Mouse (Mus musculus): ENCODE data around the gene Tmeff1. TPM values are rescaled to one million over a fixed set of nuclear protein-coding genes. Genes with fewer than 3 reads are reported as not detected.
"Not testable (repeated sequence)": the region's sequence is repeated elsewhere in the genome, so short reads cannot be mapped to it uniquely, and the experiment has no call there.

Tmeff1 gene
- polyA plus RNA-seq, 1 experiment from 2014 or later: 228 TPM

DNA sequence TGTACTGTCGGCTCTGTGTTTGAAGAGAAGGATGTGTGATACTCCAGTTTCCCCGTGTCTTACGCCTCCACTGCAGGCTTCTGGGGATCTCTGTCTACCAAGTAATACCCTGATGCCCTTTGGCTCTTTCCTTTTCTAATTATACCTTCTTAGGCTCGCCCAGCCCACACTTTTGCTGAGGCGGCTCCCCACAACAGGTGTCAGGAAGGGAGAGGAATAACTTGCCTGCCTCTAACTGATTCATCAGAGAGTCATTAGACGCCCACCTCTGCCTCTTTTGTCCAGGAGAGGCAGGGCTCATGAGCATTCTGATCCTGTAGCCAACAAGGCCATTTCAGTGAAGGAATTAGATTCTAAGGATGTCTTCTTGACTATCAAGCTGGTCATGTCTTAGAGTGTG is 82.3 kb downstream of the Tmeff1 start:
- Histone ChIP-seq H3K27me3 (ENCODE audit: control insufficient read depth, insufficient read depth, low read depth, low read length) (no peaks in the 10 kb centered on the region), H3K9me3 (replicated peaks; ENCODE audit: control insufficient read depth, low read length, poor library complexity, severe bottlenecking) (no peaks in the 10 kb centered on the region), H3K4me1 (ENCODE audit: control insufficient read depth, insufficient read depth, low read length) (no peaks in the 10 kb centered on the region), H3K9ac (ENCODE audit: low read depth, low read length) (no peak overlapping the region), H3K4me2 (ENCODE audit: low read length) (no peak overlapping the region), H3K36me3 (ENCODE audit: control insufficient read depth, insufficient read depth, low read length) (peaks cover 9% of the 10 kb centered on the region), H3K27ac (ENCODE audit: low read length) (no peak overlapping the region), H3K4me3 (ENCODE audit: low read depth, low read length) (no peak overlapping the region)
- ATAC-seq: no peak
- WGBS: 92% methylated on average over 6 of the region's 6 CpGs

DNA sequence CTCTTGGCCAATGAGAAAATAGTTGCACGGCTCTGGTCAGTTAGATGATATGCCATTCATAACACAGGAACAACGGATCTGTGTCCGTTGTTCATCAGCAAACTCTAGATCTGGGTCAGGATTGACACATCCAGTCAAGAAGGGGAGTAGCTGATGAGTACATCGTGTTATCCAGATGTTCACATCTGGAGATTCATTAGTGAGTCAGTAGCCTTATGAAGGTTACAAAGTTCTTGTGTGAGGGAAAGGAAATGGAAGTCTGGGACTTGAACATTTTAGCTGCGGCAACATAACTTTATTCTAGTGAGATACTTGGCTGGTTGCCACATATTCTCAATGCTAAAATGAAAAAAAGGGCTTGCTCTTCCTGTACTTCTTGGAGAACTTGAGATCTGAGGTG is 87.9 kb downstream of the Tmeff1 start:
- Histone ChIP-seq H3K27me3 (ENCODE audit: control insufficient read depth, insufficient read depth, low read depth, low read length) (no peaks in the 10 kb centered on the region), H3K9ac (ENCODE audit: low read depth, low read length) (no peak overlapping the region), H3K9me3 (replicated peaks; ENCODE audit: control insufficient read depth, low read length, poor library complexity, severe bottlenecking) (no peaks in the 10 kb centered on the region), H3K36me3 (ENCODE audit: control insufficient read depth, insufficient read depth, low read length) (peaks cover 6% of the 10 kb centered on the region; the same call in 1 of the 2 replicates), H3K4me1 (ENCODE audit: control insufficient read depth, insufficient read depth, low read length) (no peaks in the 10 kb centered on the region), H3K4me2 (ENCODE audit: low read length) (no peak overlapping the region), H3K4me3 (ENCODE audit: low read depth, low read length) (no peak overlapping the region), H3K27ac (ENCODE audit: low read length) (no peak overlapping the region)
- 93% methylated on average over 5 of the region's 5 CpGs for WGBS
- no peak for ATAC-seq

- Histone ChIP-seq H3K4me2 (ENCODE audit: low read length) (no peak overlapping the region), H3K27ac (ENCODE audit: low read length) (no peak overlapping the region), H3K27me3 (ENCODE audit: control insufficient read depth, insufficient read depth, low read depth, low read length) (no peaks in the 10 kb centered on the region), H3K36me3 (ENCODE audit: control insufficient read depth, insufficient read depth, low read length) (peaks cover 6% of the 10 kb centered on the region; the same call in 1 of the 2 replicates), H3K9me3 (replicated peaks; ENCODE audit: control insufficient read depth, low read length, poor library complexity, severe bottlenecking) (no peaks in the 10 kb centered on the region), H3K4me1 (ENCODE audit: control insufficient read depth, insufficient read depth, low read length) (no peaks in the 10 kb centered on the region), H3K4me3 (ENCODE audit: low read depth, low read length) (no peak overlapping the region), H3K9ac (ENCODE audit: low read depth, low read length) (no peak overlapping the region)
- 95% methylated on average over 7 of the region's 7 CpGs for WGBS
- ATAC-seq: no peak
Measured at GRCm38 (mm10) chr4:48674412-48674811, 89.4 kb downstream of the Tmeff1 start.

GRCm38 (mm10) chr4:48676570-48677185 is 91.7 kb downstream of the Tmeff1 start:
- no peak overlapping the region for H3K4me2 ChIP-seq (ENCODE audit: low read length)
- H3K4me3 ChIP-seq (ENCODE audit: low read depth, low read length): no peak overlapping the region
- H3K27ac ChIP-seq (ENCODE audit: low read length): no peak overlapping the region
- no peak for ATAC-seq
- H3K9ac ChIP-seq (ENCODE audit: low read depth, low read length): no peak overlapping the region
- no peaks in the 10 kb centered on the region for H3K27me3 ChIP-seq (ENCODE audit: control insufficient read depth, insufficient read depth, low read depth, low read length)
- H3K4me1 ChIP-seq (ENCODE audit: control insufficient read depth, insufficient read depth, low read length): 0 out of 2 replicates have a peak, but pooled peaks cover 2% of the 10 kb centered on the region
- H3K36me3 ChIP-seq (ENCODE audit: control insufficient read depth, insufficient read depth, low read length): peaks cover 6% of the 10 kb centered on the region; the same call in 1 of the 2 replicates
- WGBS: 85% methylated on average over 13 of the region's 13 CpGs
- no peaks in the 10 kb centered on the region for H3K9me3 ChIP-seq (replicated peaks; ENCODE audit: control insufficient read depth, low read length, poor library complexity, severe bottlenecking)

DNA sequence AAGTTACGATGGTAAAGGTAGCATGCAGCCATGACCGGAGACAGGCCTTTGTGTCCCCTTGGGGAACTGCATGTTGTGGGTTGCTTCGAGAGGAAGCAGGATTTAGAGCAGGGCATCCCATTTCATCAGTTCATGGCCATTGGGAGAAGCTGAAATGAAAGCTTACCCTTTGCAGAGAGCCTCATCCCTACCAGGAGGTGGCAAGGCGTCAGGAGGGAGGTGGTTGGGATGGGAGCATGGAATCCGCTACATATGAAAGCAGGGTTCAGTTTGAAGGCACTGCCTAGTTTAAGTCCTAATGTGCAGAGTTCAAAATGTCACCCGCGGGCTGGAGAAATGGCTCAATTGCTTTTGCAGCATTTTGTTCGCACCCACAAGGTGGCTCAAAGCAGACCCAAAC is 92.3 kb downstream of the Tmeff1 start:
- Histone ChIP-seq H3K4me1 (ENCODE audit: control insufficient read depth, insufficient read depth, low read length) (0 out of 2 replicates have a peak, but pooled peaks cover 2% of the 10 kb centered on the region), H3K9me3 (replicated peaks; ENCODE audit: control insufficient read depth, low read length, poor library complexity, severe bottlenecking) (no peaks in the 10 kb centered on the region), H3K36me3 (ENCODE audit: control insufficient read depth, insufficient read depth, low read length) (peaks cover 5% of the 10 kb centered on the region; the same call in 1 of the 2 replicates), H3K27me3 (ENCODE audit: control insufficient read depth, insufficient read depth, low read depth, low read length) (no peaks in the 10 kb centered on the region), H3K4me3 (ENCODE audit: low read depth, low read length) (no peak overlapping the region), H3K9ac (ENCODE audit: low read depth, low read length) (no peak overlapping the region), H3K27ac (ENCODE audit: low read length) (no peak overlapping the region), H3K4me2 (ENCODE audit: low read length) (no peak overlapping the region)
- WGBS: 97% methylated on average over 8 of the region's 8 CpGs
- ATAC-seq: no peak

GRCm38 (mm10) chr4:48677812-48678211 is 92.8 kb downstream of the Tmeff1 start:
- H3K4me2 ChIP-seq (ENCODE audit: low read length): no peak overlapping the region
- H3K4me1 ChIP-seq (ENCODE audit: control insufficient read depth, insufficient read depth, low read length): 0 out of 2 replicates have a peak, but pooled peaks cover 2% of the 10 kb centered on the region
- no peaks in the 10 kb centered on the region for H3K27me3 ChIP-seq (ENCODE audit: control insufficient read depth, insufficient read depth, low read depth, low read length)
- H3K27ac ChIP-seq (ENCODE audit: low read length): no peak overlapping the region
- H3K9ac ChIP-seq (ENCODE audit: low read depth, low read length): no peak overlapping the region
- H3K9me3 ChIP-seq (replicated peaks; ENCODE audit: control insufficient read depth, low read length, poor library complexity, severe bottlenecking): no peaks in the 10 kb centered on the region
- no peak for ATAC-seq
- peaks cover 3% of the 10 kb centered on the region; the same call in 1 of the 2 replicates for H3K36me3 ChIP-seq (ENCODE audit: control insufficient read depth, insufficient read depth, low read length)
- 77% methylated on average over 2 of the region's 2 CpGs for WGBS
- no peak overlapping the region for H3K4me3 ChIP-seq (ENCODE audit: low read depth, low read length)

GRCm38 (mm10) chr4:48678793-48679192 is 93.8 kb downstream of the Tmeff1 start:
- Histone ChIP-seq H3K36me3 (ENCODE audit: control insufficient read depth, insufficient read depth, low read length) (no peaks in the 10 kb centered on the region; the same call in 1 of the 2 replicates), H3K4me2 (ENCODE audit: low read length) (no peak overlapping the region), H3K9ac (ENCODE audit: low read depth, low read length) (no peak overlapping the region), H3K4me3 (ENCODE audit: low read depth, low read length) (no peak overlapping the region), H3K27ac (ENCODE audit: low read length) (no peak overlapping the region), H3K27me3 (ENCODE audit: control insufficient read depth, insufficient read depth, low read depth, low read length) (no peaks in the 10 kb centered on the region), H3K4me1 (ENCODE audit: control insufficient read depth, insufficient read depth, low read length) (0 out of 2 replicates have a peak, but pooled peaks cover 2% of the 10 kb centered on the region), H3K9me3 (replicated peaks; ENCODE audit: control insufficient read depth, low read length, poor library complexity, severe bottlenecking) (no peaks in the 10 kb centered on the region)
- no peak for ATAC-seq
- 91% methylated on average over 9 of the region's 9 CpGs for WGBS

DNA sequence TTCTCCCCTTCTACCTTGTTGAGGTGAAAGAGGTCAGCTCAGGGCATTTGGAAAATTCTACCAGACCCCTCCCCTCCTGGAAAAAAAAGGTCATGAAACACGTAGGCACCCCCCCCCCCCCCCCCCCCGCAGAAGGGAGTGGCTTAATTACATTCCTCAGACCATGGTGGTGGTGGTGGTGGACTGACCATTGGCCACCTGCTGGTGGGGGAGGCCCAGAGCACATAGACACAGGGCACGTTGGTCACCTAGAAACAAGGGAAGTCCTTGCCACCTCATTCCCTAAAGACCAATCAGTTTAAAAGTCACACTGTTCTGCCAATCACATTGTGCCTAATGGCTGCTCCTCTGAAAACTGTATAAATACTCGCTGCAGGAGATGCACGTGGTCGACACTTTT is 94.8 kb downstream of the Tmeff1 start:
- H3K36me3 ChIP-seq (ENCODE audit: control insufficient read depth, insufficient read depth, low read length); H3K27ac ChIP-seq (ENCODE audit: low read length); H3K9ac ChIP-seq (ENCODE audit: low read depth, low read length); H3K27me3 ChIP-seq (ENCODE audit: control insufficient read depth, insufficient read depth, low read depth, low read length); ATAC-seq; H3K4me3 ChIP-seq (ENCODE audit: low read depth, low read length); H3K4me2 ChIP-seq (ENCODE audit: low read length); H3K4me1 ChIP-seq (ENCODE audit: control insufficient read depth, insufficient read depth, low read length); H3K9me3 ChIP-seq (replicated peaks; ENCODE audit: control insufficient read depth, low read length, poor library complexity, severe bottlenecking): not testable (repeated sequence)
- whole genome bisulfite sequencing: 86% methylated on average over 4 of the region's 6 CpGs

- 75% methylated on average over 7 of the region's 7 CpGs for WGBS
- H3K4me1 ChIP-seq (ENCODE audit: control insufficient read depth, insufficient read depth, low read length): 0 out of 2 replicates have a peak, but pooled peaks cover 2% of the 10 kb centered on the region
- H3K4me3 ChIP-seq (ENCODE audit: low read depth, low read length): no peak overlapping the region
- ATAC-seq: no peak
- no peaks in the 10 kb centered on the region for H3K9me3 ChIP-seq (replicated peaks; ENCODE audit: control insufficient read depth, low read length, poor library complexity, severe bottlenecking)
- H3K4me2 ChIP-seq (ENCODE audit: low read length): no peak overlapping the region
- no peak overlapping the region for H3K9ac ChIP-seq (ENCODE audit: low read depth, low read length)
- H3K36me3 ChIP-seq (ENCODE audit: control insufficient read depth, insufficient read depth, low read length): no peaks in the 10 kb centered on the region; the same call in 1 of the 2 replicates
- no peak overlapping the region for H3K27ac ChIP-seq (ENCODE audit: low read length)
- H3K27me3 ChIP-seq (ENCODE audit: control insufficient read depth, insufficient read depth, low read depth, low read length): no peaks in the 10 kb centered on the region
Measured at GRCm38 (mm10) chr4:48680214-48680613, 95.2 kb downstream of the Tmeff1 start.
